Mouse (Mus musculus): Measurements from ENCODE around the gene Vwa5b1.

DNA sequence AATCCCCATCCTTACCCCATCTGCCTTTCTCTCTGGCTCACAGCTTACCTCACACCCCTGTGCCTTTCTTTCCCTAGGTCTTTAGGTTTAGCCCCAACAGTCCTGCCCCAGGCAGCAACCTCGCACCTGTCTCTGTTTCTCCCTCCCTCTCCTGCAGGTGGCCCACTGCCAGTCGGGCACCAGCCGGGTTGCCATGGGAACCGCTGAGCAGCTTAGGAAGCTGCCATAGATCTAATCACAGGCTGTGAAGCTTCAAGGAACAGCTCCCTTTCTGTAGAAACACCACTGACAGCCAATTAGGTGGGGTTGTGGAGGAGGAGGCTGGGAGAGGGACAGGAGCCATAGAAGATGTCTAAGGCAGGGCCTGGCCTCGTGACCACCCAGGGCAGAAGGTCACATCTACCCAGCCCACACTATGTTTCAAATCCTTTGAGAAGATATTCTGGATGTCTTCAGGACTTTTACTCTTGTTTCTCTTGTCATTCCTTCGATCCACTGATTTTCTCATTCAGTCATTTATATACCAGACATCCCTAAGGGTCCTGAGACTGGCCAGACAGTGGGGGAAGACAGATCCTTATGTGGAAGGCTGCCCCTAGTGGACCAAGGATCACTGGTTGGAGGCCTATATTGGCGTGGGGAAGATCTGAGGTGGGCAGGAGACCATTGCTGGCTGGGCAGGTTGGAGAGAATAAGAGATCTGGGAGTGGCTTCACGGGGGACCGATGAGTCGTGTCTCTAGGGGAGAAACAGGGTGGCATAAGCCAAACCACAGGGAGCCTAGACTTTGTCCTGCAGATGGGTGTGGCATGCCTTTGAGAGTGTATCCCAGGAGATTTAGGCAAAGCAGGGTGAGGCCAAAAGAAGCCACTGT is 98.2 kb downstream of the Vwa5b1 start:
- no peak for TF ChIP-seq CTCF (conservative IDR thresholded peaks at IDR 0.05; ENCODE audit: low read length)
- no peak for TF ChIP-seq POU5F1 (IDR thresholded peaks at IDR 0.05; ENCODE audit: borderline replicate concordance, low read length)
- TF ChIP-seq NANOG (IDR thresholded peaks at IDR 0.05; ENCODE audit: borderline replicate concordance, low read length), result no peak
